Mouse (Mus musculus) spleen, embryonic (tissue): Measurements from ENCODE around the gene Il6ra.

ENCODE experiments used
- CTCF ChIA-PET: fragments of 350-600 bp; sonication (Branson Sonifier 250); formaldehyde crosslinking; loops from one replicate; lab custom pipeline; 2022; lab: Charles Lee

The Il6ra gene

GRCm38 (mm10) chr3:89858888-89859287 lies 54.1 kb downstream of the Il6ra start:
- CTCF ChIA-PET: interaction anchor here (0.5 kb wide), 1 partner anchor 153 kb away, joined by 3 read pairs; no protein-coding TSS in a partner anchor

DNA sequence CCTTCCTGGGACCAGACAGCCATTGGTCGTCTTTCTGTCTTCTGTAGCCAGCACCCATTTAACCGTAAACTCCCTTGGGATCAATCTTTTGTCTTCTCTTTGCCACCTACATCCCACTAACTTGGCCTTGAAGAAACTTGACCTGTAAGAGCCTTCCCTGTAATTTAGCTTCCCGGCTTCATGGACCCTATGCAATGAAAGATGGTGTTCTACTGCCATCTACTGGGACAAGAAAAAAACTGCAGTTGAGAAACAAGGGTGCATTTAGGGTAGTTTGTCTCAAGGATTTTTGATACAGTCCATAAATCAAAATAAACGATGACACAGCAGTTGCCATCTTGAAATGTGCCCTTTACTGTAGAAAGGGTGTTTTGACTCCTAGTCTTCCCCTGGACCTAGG lies 54.9 kb downstream of the Il6ra start:
- CTCF ChIA-PET: no interaction called here

DNA sequence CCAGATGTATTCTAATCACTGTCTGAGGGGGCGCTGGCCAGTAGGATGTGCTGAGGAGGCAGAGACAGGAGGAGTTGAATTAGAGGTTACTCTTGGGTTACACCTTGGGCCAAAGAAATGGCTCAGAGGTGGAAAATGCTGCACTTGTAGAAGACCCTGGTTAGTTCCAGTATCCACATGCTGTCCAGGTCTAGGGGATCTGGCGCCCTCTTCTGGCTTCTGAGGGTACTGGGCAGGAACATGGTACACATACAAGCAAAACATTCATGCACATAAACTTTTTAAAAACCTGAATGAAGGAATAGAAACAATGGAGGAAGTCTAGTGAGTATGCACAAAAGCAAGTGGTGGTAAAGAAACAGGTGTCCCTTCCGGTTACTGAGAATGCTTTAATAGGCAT lies 55.6 kb downstream of the Il6ra start:
- CTCF ChIA-PET: no interaction called here

DNA sequence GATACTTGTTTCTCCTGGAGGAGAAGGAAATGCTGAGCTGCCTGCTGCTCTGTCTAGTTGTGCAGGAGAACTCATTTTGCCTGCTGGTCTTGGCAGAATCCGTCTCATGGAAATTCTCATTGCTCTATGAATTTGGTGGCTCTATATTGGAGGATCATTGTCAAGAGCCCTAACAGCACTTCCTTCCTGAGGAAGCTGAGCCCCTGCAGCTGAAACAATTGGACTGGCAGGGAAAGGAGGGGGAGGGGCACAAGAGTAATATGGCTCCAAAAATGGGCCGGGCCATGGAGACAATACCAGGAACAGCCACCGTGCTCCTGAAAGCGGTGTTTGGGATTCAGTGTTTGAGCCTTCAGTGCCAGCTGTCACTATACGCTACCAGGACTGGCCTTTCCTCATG lies 59.2 kb downstream of the Il6ra start:
- CTCF ChIA-PET: no interaction called here

DNA sequence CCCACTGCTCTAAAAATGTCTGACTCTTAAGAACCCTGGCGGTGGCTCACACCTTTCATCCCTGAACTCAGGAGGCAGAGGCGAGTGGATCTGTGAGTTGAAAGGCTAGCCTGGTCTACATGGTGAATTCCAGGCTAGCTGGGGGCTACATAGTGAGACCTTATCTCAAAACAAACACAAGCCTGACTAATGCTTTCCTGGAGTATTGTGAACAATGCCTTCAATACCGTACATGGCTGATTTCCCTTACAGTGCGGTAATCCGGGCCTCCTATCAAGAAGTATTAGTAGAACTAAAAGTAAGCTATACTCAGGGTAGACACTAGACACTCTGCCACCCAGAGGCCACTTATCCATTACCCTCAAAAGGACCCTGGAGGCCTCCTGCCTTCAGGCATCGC lies 64.9 kb downstream of the Il6ra start:
- CTCF ChIA-PET: no interaction called here

- CTCF ChIA-PET: no interaction called here
These were observed 65.4 kb downstream of the Il6ra start for GRCm38 (mm10) chr3:89847596-89847995.

GRCm38 (mm10) chr3:89847126-89847525 lies 65.9 kb downstream of the Il6ra start:
- CTCF ChIA-PET: no interaction called here

DNA sequence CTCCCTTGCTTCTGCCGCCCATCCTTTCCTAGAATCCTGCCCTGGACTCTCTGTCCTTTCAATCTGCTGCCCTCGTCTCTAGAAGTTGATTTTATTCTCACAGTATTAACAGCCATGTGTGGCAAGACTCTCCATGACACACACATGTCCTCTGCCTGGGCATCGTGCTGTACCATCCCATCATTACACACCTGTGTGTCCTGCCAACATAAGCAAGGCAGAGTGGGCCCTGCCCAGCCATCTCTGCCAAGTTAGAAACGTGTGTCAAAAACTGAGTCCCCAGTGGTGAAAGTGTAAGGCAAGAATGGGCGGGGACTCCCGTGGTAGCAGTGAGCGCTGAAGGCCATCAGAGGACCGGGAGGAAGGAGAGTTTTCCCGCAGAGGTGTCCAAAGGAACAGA lies 67.2 kb downstream of the Il6ra start:
- CTCF ChIA-PET: no interaction called here

GRCm38 (mm10) chr3:89843148-89843547 lies 69.8 kb downstream of the Il6ra start:
- CTCF ChIA-PET: interaction anchor here (0.6 kb wide), 1 partner anchor 25 kb away, joined by 18 read pairs; no protein-coding TSS in a partner anchor

GRCm38 (mm10) chr3:89842258-89842657 lies 70.7 kb downstream of the Il6ra start:
- CTCF ChIA-PET: interaction anchor here (0.6 kb wide), 3 partner anchors 14 to 26 kb away, joined by 5 to 18 read pairs (median 5); no protein-coding TSS in a partner anchor

DNA sequence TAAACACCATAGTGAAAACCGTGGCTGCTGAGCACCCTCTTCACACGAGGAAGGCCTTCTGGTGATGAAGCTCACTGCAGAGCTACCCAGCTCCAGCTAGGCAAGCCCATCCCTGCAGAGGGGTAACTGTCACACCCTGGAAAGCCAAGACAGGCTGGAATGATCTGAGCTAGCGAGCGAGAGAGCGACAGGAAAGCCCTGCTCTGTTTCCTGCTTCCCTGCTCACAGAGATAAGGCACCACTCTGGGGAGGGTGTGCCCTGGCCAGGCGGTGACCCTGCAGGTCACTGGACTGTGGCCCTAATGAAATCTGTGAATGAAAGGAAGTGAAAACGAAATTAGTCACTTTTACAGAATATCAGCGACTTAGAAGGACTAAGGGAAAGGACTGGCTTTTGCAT lies 77.6 kb downstream of the Il6ra start:
- CTCF ChIA-PET: no interaction called here

DNA sequence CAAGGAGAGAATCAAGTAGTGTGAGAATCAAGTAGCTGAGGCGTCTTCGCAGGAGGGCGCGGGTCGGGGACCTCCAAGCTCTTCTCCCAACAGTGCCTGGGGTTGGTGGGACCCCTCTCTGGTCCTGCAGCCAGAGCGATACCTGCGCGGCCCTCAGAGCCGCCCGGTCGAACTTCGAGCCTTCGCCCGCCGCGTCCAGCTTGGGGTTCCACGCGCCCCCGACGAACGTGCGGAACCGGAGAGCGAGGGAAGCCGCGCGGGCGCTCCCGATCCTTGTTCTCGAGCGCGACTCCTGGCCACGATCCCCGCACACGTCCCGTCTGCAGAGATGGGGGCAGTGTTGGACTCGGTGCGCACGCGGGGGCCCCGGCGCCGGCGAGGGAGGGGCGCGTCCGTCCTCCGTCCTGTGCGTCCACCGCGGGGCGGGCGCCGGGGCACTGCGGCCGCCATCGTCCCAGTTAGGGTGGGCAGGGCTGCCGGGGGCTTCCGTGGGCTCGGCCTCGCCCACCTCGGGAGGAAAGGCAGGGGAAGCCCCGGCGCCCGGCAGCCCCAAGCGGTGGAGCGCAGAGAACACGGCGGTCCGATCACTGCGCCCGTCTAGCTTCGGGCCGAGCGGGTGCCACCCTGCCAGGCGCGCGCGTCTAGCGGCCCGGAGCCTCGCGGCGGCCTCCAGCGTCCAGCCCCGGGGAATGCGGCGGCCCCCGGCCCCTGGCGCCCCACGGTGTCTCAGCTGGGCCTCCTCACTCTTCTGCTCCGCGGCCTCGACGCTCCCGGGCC lies 82.0 kb downstream of the Il6ra start, which contains the start of gene She:
TSS of gene She (plus strand) at position 556 of the 777 bp plus-strand sequence.
- CTCF ChIA-PET: no interaction called here

DNA sequence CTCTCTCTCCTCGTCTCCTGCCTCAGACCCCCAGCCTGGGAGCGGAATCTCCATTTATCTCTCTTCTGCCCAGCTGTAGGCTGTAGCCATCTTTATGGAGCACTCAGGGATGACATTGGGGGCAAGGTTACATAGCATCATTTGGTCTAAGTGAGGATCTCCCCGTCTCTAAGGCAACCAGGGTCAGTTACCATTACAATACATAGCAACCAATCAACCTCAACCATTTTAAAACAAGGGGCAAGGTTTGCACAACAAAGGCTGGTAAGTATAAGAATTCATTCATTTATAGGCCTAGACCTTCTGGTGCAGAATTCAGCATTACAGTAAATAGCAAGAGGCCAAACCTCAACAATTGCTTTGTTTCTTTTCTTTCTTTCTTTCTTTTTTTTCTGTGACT lies 86.7 kb downstream of the Il6ra start:
- CTCF ChIA-PET: no interaction called here

DNA sequence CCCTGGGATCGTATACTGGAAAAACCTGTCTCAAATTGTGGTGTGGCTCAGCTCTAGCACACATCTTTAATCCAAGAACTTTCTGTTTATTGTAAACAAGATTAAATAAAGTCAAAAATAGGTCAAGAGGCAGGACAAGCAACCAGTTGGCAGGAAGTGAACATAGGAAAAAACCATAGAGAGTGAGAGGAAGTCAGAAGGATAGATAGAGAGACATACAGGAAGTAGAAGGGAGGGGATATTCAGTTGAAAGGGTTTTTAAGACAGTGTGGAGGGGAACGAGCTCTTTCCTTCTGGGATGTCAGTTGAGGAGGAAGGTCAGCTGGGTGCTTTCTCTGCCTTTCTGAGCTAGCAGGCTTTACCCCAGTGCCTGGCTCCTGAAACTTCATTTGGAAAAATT lies 89.4 kb downstream of the Il6ra start:
- CTCF ChIA-PET: no interaction called here

DNA sequence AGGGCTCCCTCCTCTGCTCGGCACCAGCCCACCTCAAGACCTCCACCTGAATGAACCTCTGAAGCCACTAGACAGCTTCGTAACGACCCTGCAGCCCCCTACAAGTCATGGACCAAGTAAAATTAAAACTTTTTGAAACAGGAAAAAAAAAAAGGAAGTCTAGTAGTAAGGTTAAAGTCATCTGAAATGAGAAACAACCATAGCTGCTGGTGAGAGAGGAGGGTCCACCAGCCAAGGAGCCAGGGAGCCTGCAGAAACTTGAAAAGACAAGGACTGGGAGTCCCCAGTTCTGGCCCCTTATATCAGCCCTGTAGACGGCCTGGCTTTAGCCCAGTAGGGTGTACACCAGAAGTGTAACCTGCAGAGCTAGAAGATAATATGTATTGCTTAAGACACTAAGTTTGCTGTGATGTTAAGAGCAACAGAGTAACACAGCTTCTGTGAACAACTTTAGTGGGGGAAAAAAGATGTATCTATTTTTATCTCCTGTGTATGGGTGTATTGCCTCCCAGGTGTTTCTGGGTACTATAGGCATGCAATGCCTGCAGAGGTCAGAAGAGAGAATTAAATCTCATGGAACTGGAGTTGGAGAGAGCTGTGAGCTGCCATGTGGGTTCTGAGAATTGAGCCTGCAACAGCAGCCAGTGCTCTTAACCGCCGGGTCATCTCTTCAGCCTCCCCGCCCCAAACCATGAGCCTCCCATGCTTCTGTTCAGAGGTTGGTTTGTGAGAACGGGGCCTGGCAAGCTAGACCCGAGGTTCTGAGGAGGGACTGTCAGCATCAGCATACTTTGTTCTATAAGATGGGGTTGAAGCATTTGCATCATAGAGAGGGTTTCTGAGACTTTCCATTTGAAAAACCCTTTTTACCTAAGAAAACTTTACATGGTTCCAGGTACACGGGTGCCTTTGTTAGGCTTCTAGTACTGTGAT lies 91.2 kb downstream of the Il6ra start:
- CTCF ChIA-PET: no interaction called here

DNA sequence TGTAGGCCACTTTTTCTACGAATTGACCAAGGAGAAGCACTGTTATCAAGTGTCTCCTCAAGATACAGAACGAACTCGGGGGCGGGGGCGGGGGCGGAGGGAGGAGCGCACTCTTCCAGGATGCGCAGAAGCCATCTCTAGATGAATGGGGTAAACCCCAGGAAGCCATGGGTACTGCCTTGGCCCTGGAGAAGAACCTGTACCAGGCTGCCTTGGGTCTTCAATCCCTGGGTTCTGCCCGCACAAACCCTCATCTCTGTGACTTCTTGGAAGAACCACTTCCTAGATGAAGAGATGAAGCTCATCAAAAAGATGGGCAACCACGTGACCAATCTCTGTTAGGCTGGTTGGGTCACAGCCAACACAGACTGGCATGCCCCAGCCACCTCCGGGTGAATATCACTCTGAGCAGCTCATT lies 91.9 kb downstream of the Il6ra start:
- CTCF ChIA-PET: no interaction called here

DNA sequence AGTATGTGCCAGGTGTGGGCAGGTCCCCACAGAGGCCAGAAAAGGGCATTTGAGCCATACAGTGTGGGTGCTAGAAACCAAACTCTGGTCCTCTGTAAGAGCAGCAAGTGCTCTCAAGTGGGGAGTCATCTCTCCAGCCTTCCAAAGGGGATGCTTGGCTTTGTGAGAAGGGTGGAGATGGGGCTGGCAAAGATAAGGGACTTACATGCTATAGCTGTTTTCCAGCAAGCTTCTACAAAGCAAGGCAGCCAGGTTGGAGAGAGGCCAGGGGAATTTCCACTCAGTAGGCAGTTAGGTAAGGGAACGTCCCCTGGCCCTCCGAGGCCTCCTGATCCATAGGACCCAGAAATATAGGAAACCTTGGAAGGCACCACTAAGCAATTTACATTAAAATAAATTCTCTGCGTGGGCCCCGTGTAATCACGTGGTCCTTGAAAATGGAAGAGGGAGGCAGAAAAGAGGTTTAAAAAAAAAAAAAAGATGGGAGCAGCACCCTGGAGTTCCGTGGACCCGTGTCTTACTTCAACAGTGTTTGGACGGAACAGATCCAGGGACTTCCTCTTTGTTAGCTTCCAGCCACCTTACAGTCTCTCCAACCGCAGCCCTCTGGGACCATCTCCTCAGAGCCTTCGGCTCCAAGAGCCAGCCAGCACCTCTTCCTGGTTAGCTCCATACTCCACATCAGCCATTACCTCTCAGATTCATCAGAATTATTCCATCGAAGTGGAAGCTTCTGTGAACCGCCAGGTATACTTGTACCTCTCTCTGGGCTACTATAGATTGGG lies 92.5 kb downstream of the Il6ra start:
- CTCF ChIA-PET: no interaction called here

DNA sequence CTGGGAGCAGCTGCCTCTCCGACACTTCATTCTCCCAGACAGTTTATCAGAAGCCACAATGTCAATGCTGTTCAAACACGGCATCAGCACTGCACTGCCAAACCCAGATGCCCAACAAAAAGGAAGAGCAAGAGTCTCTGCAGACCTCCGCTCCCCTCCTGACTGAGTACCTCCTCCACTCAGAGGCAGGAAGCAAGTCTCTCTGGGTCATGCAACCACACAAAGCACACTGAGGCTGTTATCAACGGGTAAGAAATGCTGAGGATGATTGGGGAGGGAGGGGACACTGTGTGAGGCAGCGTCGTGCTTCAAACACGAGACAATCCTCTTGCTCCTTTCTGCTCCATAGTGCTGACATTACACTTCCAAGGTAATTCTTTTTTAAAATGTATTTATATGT lies 93.1 kb downstream of the Il6ra start:
- CTCF ChIA-PET: no interaction called here

DNA sequence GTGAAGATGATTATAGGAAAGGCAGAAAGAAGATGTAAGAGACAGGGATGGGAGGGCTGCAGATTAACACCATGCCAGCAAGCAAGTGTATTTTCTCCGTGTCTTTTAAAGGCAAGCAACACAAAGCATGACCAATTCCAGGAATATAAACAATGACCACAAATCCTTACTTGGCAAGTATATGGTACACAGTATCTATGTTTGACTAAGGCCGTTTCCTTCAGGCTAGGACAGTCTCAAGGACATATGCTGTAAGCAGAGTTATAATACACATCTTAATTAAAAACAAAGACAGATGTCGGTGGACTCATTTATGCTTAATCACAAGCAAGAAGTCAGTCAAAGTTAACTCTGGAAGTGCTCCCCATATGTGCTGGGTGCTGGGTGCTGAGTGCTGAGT lies 94.4 kb downstream of the Il6ra start:
- CTCF ChIA-PET: no interaction called here

GRCm38 (mm10) chr3:89817056-89817455 lies 95.9 kb downstream of the Il6ra start:
- CTCF ChIA-PET: no interaction called here
